Mouse (Mus musculus) heart, adult 2 months (tissue): ENCODE results near the gene Cdh6.

Source experiments
- CTCF ChIP-seq: fragments of 200-600 bp; IDR thresholded peaks from 2 replicates; pipeline ENCODE4 v1.8.1; 2022; ENCODE audit warnings: antibody characterized with exemption, mild to moderate bottlenecking, moderate library complexity
- EP300 ChIP-seq: fragments of 200-500 bp; IDR thresholded peaks from 2 replicates; pipeline ENCODE4 v1.6.1; 2011; ENCODE audit warnings: low read depth, low read length, control low read depth; ENCODE audit not compliant: insufficient read depth
- POLR2A ChIP-seq: fragments of 200-500 bp; IDR thresholded peaks from 2 replicates; pipeline ENCODE4 v1.6.1; 2011; ENCODE audit warnings: mild to moderate bottlenecking, low read depth, low read length, control low read depth; ENCODE audit not compliant: insufficient read depth

DNA sequence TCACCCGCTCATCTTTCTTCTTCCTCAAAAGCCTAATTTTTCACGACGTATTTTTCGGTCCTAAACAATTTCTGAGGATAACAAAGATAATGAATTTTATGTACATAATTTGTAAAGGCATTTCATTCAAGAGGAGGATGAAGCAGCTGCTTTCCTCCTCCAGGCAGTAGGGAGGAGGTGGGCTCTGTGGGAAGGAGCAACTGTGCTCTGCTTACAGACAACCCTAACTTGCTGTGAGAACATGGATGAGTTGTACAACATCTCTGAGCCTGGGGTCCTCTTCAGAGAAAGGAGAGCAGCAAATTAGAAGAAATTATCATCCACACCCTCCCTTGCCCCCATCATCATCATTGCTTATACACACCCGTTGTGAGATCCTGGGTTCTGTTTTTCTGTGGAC is 33.8 kb downstream of the Cdh6 start:
- TF ChIP-seq CTCF (no peak), EP300 (no peak), POLR2A (no peak)
